Mouse (Mus musculus): ENCODE measurements around the gene Myh9. TPM values are rescaled to one million over a fixed set of nuclear protein-coding genes. Genes with fewer than 3 reads are reported as not detected.

The Myh9 gene
- polyA plus RNA-seq, 1 experiment from 2014 or later, result 31.8 TPM

GRCm38 (mm10) chr15:77835930-77836653 lies 5.9 kb downstream of the Myh9 start:
- peaks cover 5% of the 10 kb centered on the region; the same call in 1 of the 2 replicates for H3K36me3 ChIP-seq (ENCODE audit: control insufficient read depth, insufficient read depth, low read length)
- WGBS (ENCODE audit: insufficient replicate concordance), result 26% methylated on average over 9 of the region's 9 CpGs
- 0 out of 2 replicates have a peak overlapping the region, but pooled peaks have one; percentile 8 for H3K4me3 ChIP-seq (ENCODE audit: low read depth, low read length)
- no peaks in the 10 kb centered on the region for H3K27me3 ChIP-seq (ENCODE audit: control insufficient read depth, insufficient read depth, low read length)
- peaks cover 65% of the 10 kb centered on the region for H3K4me1 ChIP-seq (ENCODE audit: control insufficient read depth, insufficient read depth, low read length)
- peak overlapping the region; percentile 47 for H3K9ac ChIP-seq (ENCODE audit: low read depth, low read length)
- ATAC-seq (replicated peaks; ENCODE audit: insufficient number of reproducible peaks, low FRiP score, low TSS enrichment), result peak; percentile 73
- peak overlapping the region; percentile 89 for H3K27ac ChIP-seq (ENCODE audit: low read depth, low read length)
- peak overlapping the region; percentile 42 for H3K4me2 ChIP-seq
- H3K9me3 ChIP-seq (replicated peaks; ENCODE audit: control insufficient read depth, low read length), result no peaks in the 10 kb centered on the region

DNA sequence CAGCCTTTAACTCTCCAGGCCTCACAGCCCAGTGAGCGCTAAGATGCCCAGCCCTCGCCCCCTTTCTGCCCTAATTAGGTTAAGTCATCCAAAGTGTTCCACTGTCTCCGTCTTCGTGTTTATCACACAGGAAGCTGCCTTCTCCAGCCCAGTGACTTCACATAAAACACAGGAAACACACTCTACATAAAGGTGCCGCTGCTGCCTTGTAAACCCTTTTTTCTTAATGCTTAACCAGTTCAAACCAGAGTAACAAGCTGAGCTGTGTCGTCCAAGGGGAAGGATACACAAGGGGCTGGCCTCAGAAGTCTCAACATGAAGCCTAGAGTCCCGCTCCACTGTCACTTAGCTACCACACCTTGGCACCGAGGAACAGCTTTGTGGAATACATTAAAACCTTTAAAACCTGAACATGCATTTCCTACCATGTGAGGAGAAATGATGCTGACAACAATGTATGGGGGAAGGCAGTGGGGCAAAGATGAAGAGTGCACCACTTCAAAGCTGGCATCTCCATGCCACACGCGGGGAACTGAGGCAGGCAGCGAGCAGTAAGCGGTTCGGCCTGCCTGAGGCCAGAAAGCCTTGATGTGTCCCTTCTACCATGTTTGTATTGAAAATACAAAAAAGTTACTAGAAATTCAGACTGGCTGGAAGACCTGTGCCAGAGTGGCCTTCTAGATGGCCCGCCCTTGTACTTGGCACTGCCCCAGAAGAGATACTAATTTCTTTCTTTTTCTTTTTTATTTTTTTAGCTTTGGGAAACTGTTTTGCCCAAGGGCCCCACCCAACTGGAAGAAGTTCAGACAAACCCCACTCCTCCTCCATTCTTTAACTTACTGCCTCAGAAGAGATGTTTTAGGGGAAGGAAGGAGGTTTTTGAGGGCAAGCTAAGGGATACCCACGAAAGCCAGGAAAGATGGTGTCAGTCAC lies 7.4 kb downstream of the Myh9 start:
- Histone ChIP-seq H3K27me3 (ENCODE audit: control insufficient read depth, insufficient read depth, low read length) (no peaks in the 10 kb centered on the region), H3K4me3 (ENCODE audit: low read depth, low read length) (no peak overlapping the region), H3K36me3 (ENCODE audit: control insufficient read depth, insufficient read depth, low read length) (peaks cover 5% of the 10 kb centered on the region; the same call in 1 of the 2 replicates), H3K27ac (ENCODE audit: low read depth, low read length) (peak overlapping the region; percentile 89), H3K4me1 (ENCODE audit: control insufficient read depth, insufficient read depth, low read length) (peaks cover 62% of the 10 kb centered on the region), H3K9me3 (replicated peaks; ENCODE audit: control insufficient read depth, low read length) (no peaks in the 10 kb centered on the region), H3K4me2 (no peak overlapping the region), H3K9ac (ENCODE audit: low read depth, low read length) (no peak overlapping the region)
- WGBS (ENCODE audit: insufficient replicate concordance), result 71% methylated on average over 15 of the region's 15 CpGs
- ATAC-seq (replicated peaks; ENCODE audit: insufficient number of reproducible peaks, low FRiP score, low TSS enrichment), result no peak

DNA sequence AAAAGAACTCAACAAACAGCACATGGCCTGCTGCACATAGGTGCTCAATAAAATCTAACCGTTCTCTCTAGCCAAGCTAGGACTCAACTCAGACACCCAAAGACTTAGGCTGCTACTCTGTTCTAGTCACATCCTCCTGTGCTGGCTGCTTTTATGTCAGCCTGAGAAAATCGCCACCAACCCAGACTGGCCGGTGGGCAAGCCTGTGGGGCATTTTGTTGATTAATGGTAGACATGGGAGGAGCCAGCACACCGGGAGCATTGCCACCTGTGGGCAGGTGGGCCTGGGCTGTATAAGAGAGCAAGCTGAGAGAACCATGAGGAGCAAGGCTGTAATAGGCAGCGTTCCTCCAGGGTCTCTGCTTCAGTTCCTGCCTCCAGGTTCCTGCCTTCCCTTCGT lies 8.2 kb downstream of the Myh9 start:
- Histone ChIP-seq H3K9ac (ENCODE audit: low read depth, low read length) (no peak overlapping the region), H3K4me1 (ENCODE audit: control insufficient read depth, insufficient read depth, low read length) (peaks cover 55% of the 10 kb centered on the region), H3K27me3 (ENCODE audit: control insufficient read depth, insufficient read depth, low read length) (no peaks in the 10 kb centered on the region), H3K4me3 (ENCODE audit: low read depth, low read length) (no peak overlapping the region), H3K9me3 (replicated peaks; ENCODE audit: control insufficient read depth, low read length) (no peaks in the 10 kb centered on the region), H3K27ac (ENCODE audit: low read depth, low read length) (no peak overlapping the region), H3K36me3 (ENCODE audit: control insufficient read depth, insufficient read depth, low read length) (peaks cover 5% of the 10 kb centered on the region; the same call in 1 of the 2 replicates), H3K4me2 (no peak overlapping the region)
- ATAC-seq (replicated peaks; ENCODE audit: insufficient number of reproducible peaks, low FRiP score, low TSS enrichment), result no peak
- WGBS (ENCODE audit: insufficient replicate concordance), result 78% methylated on average over 6 of the region's 6 CpGs

- Histone ChIP-seq H3K27ac (ENCODE audit: low read depth, low read length) (no peak overlapping the region), H3K36me3 (ENCODE audit: control insufficient read depth, insufficient read depth, low read length) (peaks cover 5% of the 10 kb centered on the region; the same call in 1 of the 2 replicates), H3K4me2 (no peak overlapping the region), H3K9ac (ENCODE audit: low read depth, low read length) (no peak overlapping the region), H3K27me3 (ENCODE audit: control insufficient read depth, insufficient read depth, low read length) (no peaks in the 10 kb centered on the region), H3K4me3 (ENCODE audit: low read depth, low read length) (no peak overlapping the region), H3K4me1 (ENCODE audit: control insufficient read depth, insufficient read depth, low read length) (peaks cover 53% of the 10 kb centered on the region), H3K9me3 (replicated peaks; ENCODE audit: control insufficient read depth, low read length) (no peaks in the 10 kb centered on the region)
- ATAC-seq (replicated peaks; ENCODE audit: insufficient number of reproducible peaks, low FRiP score, low TSS enrichment), result no peak
Observed at GRCm38 (mm10) chr15:77833083-77833482, 8.9 kb downstream of the Myh9 start.

GRCm38 (mm10) chr15:77832458-77832904 lies 9.5 kb downstream of the Myh9 start:
- WGBS (ENCODE audit: insufficient replicate concordance), result 71% methylated on average over 7 of the region's 7 CpGs
- no peak for ATAC-seq (replicated peaks; ENCODE audit: insufficient number of reproducible peaks, low FRiP score, low TSS enrichment)
- Histone ChIP-seq H3K9me3 (replicated peaks; ENCODE audit: control insufficient read depth, low read length) (no peaks in the 10 kb centered on the region), H3K4me1 (ENCODE audit: control insufficient read depth, insufficient read depth, low read length) (peaks cover 53% of the 10 kb centered on the region), H3K27ac (ENCODE audit: low read depth, low read length) (no peak overlapping the region), H3K4me2 (no peak overlapping the region), H3K27me3 (ENCODE audit: control insufficient read depth, insufficient read depth, low read length) (no peaks in the 10 kb centered on the region), H3K36me3 (ENCODE audit: control insufficient read depth, insufficient read depth, low read length) (peaks cover 5% of the 10 kb centered on the region; the same call in 1 of the 2 replicates), H3K4me3 (ENCODE audit: low read depth, low read length) (no peak overlapping the region), H3K9ac (ENCODE audit: low read depth, low read length) (no peak overlapping the region)

DNA sequence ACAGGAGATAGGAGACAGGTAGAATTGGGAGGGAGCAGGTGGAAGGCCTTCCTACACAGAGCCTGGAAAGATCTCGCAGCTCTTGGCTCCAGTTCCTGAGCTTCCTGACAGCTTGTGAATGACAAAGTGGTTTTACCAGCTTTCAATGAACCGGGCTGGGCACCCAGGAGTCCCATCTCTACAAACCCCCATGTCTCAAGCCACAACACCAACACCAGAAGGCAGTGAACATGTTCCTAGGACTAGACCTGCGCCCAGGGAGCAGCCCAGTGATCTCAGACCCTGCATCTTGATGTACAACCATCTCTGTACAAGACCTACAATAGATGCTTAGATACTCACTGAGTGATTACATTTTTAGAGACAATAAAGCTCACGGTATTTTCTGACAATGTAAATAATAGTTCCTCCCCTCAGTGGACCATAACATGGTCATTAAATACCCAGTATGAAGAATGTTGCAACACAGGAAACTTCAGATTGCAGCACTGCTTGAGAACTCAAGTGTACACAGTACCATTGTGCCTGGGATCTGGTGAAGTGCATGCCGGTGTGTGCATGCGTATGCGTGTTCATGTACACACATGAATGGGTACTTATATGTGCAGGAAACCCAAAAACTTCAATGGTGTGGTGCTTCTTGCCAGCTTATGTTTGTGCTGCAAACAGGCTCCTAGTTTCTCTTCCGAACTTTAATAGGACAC lies 10.1 kb downstream of the Myh9 start:
- Histone ChIP-seq H3K4me2 (no peak overlapping the region), H3K36me3 (ENCODE audit: control insufficient read depth, insufficient read depth, low read length) (peaks cover 5% of the 10 kb centered on the region; the same call in 1 of the 2 replicates), H3K9ac (ENCODE audit: low read depth, low read length) (no peak overlapping the region), H3K27ac (ENCODE audit: low read depth, low read length) (no peak overlapping the region), H3K9me3 (replicated peaks; ENCODE audit: control insufficient read depth, low read length) (no peaks in the 10 kb centered on the region), H3K4me3 (ENCODE audit: low read depth, low read length) (no peak overlapping the region), H3K4me1 (ENCODE audit: control insufficient read depth, insufficient read depth, low read length) (peaks cover 53% of the 10 kb centered on the region), H3K27me3 (ENCODE audit: control insufficient read depth, insufficient read depth, low read length) (no peaks in the 10 kb centered on the region)
- 87% methylated on average over 8 of the region's 8 CpGs for WGBS (ENCODE audit: insufficient replicate concordance)
- no peak for ATAC-seq (replicated peaks; ENCODE audit: insufficient number of reproducible peaks, low FRiP score, low TSS enrichment)

- H3K4me2 ChIP-seq, result no peak overlapping the region
- H3K36me3 ChIP-seq (ENCODE audit: control insufficient read depth, insufficient read depth, low read length), result peaks cover 5% of the 10 kb centered on the region; the same call in 1 of the 2 replicates
- no peak overlapping the region for H3K9ac ChIP-seq (ENCODE audit: low read depth, low read length)
- H3K4me3 ChIP-seq (ENCODE audit: low read depth, low read length), result no peak overlapping the region
- no peak for ATAC-seq (replicated peaks; ENCODE audit: insufficient number of reproducible peaks, low FRiP score, low TSS enrichment)
- peaks cover 48% of the 10 kb centered on the region for H3K4me1 ChIP-seq (ENCODE audit: control insufficient read depth, insufficient read depth, low read length)
- H3K27me3 ChIP-seq (ENCODE audit: control insufficient read depth, insufficient read depth, low read length), result no peaks in the 10 kb centered on the region
- WGBS (ENCODE audit: insufficient replicate concordance), result 84% methylated on average over 2 of the region's 2 CpGs
- no peaks in the 10 kb centered on the region for H3K9me3 ChIP-seq (replicated peaks; ENCODE audit: control insufficient read depth, low read length)
- no peak overlapping the region for H3K27ac ChIP-seq (ENCODE audit: low read depth, low read length)
Observed at GRCm38 (mm10) chr15:77831138-77831579, 10.8 kb downstream of the Myh9 start.

DNA sequence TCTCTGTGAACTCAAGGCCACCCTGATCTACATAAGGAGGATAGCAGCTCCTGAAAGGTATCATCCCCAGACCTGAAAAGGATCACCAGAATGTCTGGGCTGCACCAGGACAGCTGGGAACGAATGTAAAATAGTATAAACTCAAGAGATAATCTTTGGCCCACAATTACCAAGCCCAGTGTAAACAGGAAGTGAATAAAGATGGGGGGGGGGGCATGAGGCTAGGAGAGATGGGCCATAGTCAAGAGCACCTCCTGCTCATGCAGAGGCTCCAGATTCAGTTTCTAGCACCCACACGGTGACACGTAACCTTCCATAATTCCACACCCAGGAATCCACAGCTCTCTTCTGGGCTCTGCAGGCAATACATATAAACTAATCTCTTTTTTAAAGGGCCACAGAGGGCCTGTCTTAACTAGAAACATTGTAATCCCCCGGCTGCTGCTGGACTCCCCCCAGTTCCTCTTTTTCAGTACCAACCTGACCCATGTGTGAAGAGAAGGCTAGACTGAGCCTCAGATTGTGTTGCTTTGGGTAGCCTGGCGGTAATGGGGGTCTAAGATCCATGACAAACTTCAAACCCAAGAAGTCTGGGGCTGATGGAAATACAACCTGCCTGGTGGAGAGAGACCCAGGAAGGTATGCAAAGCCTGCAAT lies 11.4 kb downstream of the Myh9 start:
- no peak overlapping the region for H3K27ac ChIP-seq (ENCODE audit: low read depth, low read length)
- WGBS (ENCODE audit: insufficient replicate concordance), result 79% methylated on average over 5 of the region's 5 CpGs

More for the DNA sequence above, 11.4 kb downstream of the Myh9 start:
- Histone ChIP-seq H3K27me3 (ENCODE audit: control insufficient read depth, insufficient read depth, low read length) (no peaks in the 10 kb centered on the region), H3K4me3 (ENCODE audit: low read depth, low read length) (no peak overlapping the region), H3K36me3 (ENCODE audit: control insufficient read depth, insufficient read depth, low read length) (peaks cover 5% of the 10 kb centered on the region; the same call in 1 of the 2 replicates), H3K9me3 (replicated peaks; ENCODE audit: control insufficient read depth, low read length) (no peaks in the 10 kb centered on the region), H3K4me2 (no peak overlapping the region), H3K9ac (ENCODE audit: low read depth, low read length) (no peak overlapping the region), H3K4me1 (ENCODE audit: control insufficient read depth, insufficient read depth, low read length) (peaks cover 48% of the 10 kb centered on the region)
- no peak for ATAC-seq (replicated peaks; ENCODE audit: insufficient number of reproducible peaks, low FRiP score, low TSS enrichment)
